Mouse (Mus musculus) erythroblast, embryonic 14.5 days (primary cell): Measurements from ENCODE around the gene Ap1s3.

Experiments
- GATA1 ChIP-seq: IDR thresholded peaks from 2 replicates; pipeline ENCODE4 v1.6.1; 2012; ENCODE audit warnings: low read length, inconsistent platforms, mixed read lengths
- TAL1 ChIP-seq: IDR thresholded peaks from 3 replicates; pipeline ENCODE4 v1.6.1; 2012; ENCODE audit warnings: low read length, inconsistent platforms, mixed read lengths

DNA sequence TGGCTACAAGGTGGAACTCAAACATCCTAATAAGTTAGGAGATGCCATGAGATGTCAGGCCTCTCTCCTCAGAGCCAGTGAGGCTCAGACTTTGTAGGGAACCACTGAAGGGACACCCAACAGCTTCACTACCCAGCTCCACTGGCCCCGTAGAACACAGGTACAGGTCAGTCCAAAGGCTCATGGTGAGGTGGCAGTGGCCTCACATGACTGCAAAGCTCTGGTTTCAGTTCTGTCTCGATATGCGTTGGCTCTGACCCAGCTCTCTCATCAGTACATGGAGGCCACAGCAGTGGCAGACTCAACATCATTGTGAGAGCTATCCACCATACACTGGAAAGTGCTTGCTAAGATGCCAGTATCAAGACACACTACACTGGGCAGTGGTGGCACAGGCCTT is 9.0 kb upstream of the Ap1s3 start:
- TF ChIP-seq TAL1 (no peak), GATA1 (no peak)
